Mouse (Mus musculus): ENCODE data around the gene Pip4k2b.

- no peak for TF ChIP-seq EP300 (optimal IDR thresholded peaks at IDR 0.05)
- no peak for TF ChIP-seq CTCF (IDR thresholded peaks at IDR 0.05; ENCODE audit: low read depth)
These were observed 66.2 kb downstream of the Pip4k2b start for GRCm38 (mm10) chr11:97678301-97678700.
